Mouse (Mus musculus): ENCODE data around the gene Umad1.

DNA sequence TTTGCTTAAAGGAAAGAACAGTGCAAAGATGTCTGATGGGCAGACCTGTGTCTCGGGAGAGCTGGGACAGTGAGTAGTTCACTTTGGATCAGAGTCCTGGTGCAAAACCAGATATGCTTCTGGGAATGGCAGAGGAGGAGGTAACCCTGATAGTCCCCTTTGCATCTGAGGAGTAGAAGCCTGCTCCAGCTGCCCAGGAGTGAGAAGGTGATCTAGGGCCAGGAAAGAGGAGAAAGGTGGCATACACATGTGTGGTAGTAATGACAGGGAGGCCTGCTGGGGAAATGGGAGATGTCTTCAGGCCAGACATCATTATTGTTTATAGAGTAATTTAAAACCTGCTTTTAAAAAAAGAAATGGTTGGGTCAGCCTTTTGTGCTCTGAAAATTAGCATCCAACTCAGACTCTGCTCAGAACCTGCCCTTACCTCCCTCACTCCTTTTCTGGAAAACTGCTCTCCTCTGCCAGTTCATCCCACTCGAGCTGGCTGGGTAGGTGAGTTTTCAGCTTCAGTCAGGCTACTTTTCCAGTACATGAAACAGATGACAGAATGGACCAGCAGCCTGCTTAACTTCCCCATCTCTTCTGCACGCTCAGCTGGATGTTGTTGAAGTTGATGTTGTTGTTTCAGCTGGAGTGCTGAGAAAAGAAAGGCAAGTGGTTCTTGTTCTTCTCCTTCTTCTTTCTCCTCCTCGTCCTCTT lies 160.5 kb downstream of the Umad1 start:
- TF ChIP-seq GATA1 (IDR thresholded peaks at IDR 0.05; ENCODE audit: borderline replicate concordance, low read length) (no peak), FLI1 (IDR thresholded peaks at IDR 0.05; ENCODE audit: low read length) (no peak)
